8 mouse cellular contexts compared by ENCODE assay signal in the genomic region with DNA sequence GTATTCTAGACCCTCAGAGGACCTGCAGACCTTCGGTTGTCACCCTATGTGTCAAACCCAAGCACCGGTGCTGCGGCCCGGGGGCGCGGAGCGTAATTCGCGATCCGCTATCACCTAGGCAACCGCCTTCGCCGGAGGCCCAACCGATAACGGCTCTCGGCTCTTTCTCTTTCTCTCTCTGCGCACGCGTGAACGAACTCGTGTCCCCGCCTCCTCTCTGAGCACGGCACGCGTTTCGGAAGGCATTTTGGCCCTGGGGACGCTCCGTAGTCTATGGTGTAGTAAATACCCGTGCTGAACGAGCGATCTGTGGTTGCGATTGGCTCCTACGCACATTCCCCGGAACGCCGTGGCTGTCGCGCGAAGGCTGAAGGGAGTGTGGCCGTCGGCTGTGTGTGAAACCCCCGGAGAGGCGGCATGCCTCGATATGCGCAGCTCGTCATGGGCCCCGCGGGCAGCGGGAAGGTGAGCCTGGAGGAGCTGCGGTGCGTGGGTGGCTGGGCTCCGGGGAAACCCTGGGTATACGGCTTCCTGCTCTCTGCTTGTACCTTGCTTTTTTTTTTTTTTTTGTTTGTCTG. TPM values are rescaled to one million over a fixed set of nuclear protein-coding genes. Genes with fewer than 3 reads are reported as not detected.
DNase-seq lines count a peak whose midpoint lies in the region; ATAC-seq lines count a peak whose summit lies in the region.

TSS of gene Fam216a (minus strand) at position 173 of the 578 bp plus-strand sequence.

- DNase-seq in WW6 (ENCODE audit: low read depth, low spot score) = peak; percentile 97
- DNase-seq in cerebellum, postnatal 4 days (ENCODE audit: low spot score in 2 of 2) = peak; percentile 99
- peak; percentile 100 for DNase-seq in gastrocnemius, adult 18-20 months (ENCODE audit: low spot score)
- DNase-seq in left cerebral cortex, adult 18-20 months (ENCODE audit: low spot score in 2 of 2) = peak; percentile 100
- DNase-seq in right cerebral cortex, adult 18-20 months = peak; percentile 99
- peak; percentile 99 for DNase-seq in urinary bladder, postnatal 14 days (ENCODE audit: low spot score)

- H3K4me3 ChIP-seq in hindbrain, embryonic 16.5 days (ENCODE audit: low read length) = peak within 1 kb of the TSS; percentile 84
- H3K4me3 ChIP-seq in macrophage (ENCODE audit: inconsistent target) = peak within 1 kb of the TSS; percentile 80

- H3K27ac ChIP-seq in hindbrain, embryonic 16.5 days (ENCODE audit: low read depth, low read length) = peak within 1 kb of the TSS; percentile 95
- peak within 1 kb of the TSS; percentile 43 for H3K27ac ChIP-seq in macrophage

- H3K4me2 ChIP-seq in hindbrain, embryonic 16.5 days (ENCODE audit: low read length) = peak within 1 kb of the TSS; percentile 87

- no peaks in the 10 kb centered on the region for H3K27me3 ChIP-seq in hindbrain, embryonic 16.5 days (replicated peaks; ENCODE audit: control insufficient read depth, insufficient read depth, low read length)

- peaks cover 18% of the 10 kb centered on the region for H3K4me1 ChIP-seq in hindbrain, embryonic 16.5 days (ENCODE audit: control insufficient read depth, insufficient read depth, low read depth, low read length)

- H3K9me3 ChIP-seq in hindbrain, embryonic 16.5 days (ENCODE audit: control insufficient read depth, low read length) = no peaks in the 10 kb centered on the region

- peaks cover 14% of the 10 kb centered on the region for H3K79me2 ChIP-seq in macrophage (ENCODE audit: inconsistent target)

- WGBS in hindbrain, embryonic 16.5 days = under 1% methylated on average over 53 of the region's 53 CpGs
- under 1% methylated on average over 52 of the region's 53 CpGs for WGBS in macrophage (ENCODE audit: missing documents)

- H3K36me3 ChIP-seq in hindbrain, embryonic 16.5 days (ENCODE audit: control insufficient read depth, insufficient read depth, low read length) = peaks cover 17% of the 10 kb centered on the region
- peaks cover 6% of the 10 kb centered on the region; the same call in 1 of the 2 replicates for H3K36me3 ChIP-seq in macrophage (ENCODE audit: inconsistent target)

- ATAC-seq in hindbrain, embryonic 16.5 days = peak; percentile 96

- peak within 1 kb of the TSS; percentile 93 for H3K9ac ChIP-seq in hindbrain, embryonic 16.5 days (ENCODE audit: low read depth, low read length)

RNA-seq across cellular contexts. Expression of gene Fam216a, which starts in this region (rescaled TPM):
- 1 to 10 TPM; 4.5 to 5.4 TPM for total RNA-seq in gastrocnemius, adult 18-20 months (2021)
- polyA plus RNA-seq in hindbrain, embryonic 16.5 days (2015; fragmentation: Nextera tagmentation; extraction: Ambion mirVana) = 132 and 140 TPM in 2 replicates
- 10 to 100 TPM; 67.8 to 75.3 TPM for total RNA-seq in left cerebral cortex, adult 18-20 months (2021)
- 1 to 10 TPM in 18 of 26 experiments, under 1 TPM in 5, not detected in 3; 0.55 to 7.8 (median 1.9) TPM for total RNA-seq in macrophage (2018; cell fraction: chromatin; rRNA removed)
- total RNA-seq in macrophage (2018; cell fraction: cytosol; rRNA removed) = 1 to 10 TPM; 3.1 to 7.5 (median 4.5) TPM
- total RNA-seq in macrophage (2018; cell fraction: nucleus; rRNA removed) = 1 to 10 TPM in 24 of 26 experiments, under 1 TPM in 2; 0.83 to 5.4 (median 2.4) TPM
- polyA plus RNA-seq in macrophage (2018) = 3.7 to 8.8 TPM (median 5.3 TPM) in 3 replicates

Comparison
In these comparisons a context has a peak if more than half of its experiments do, and no peak if none do; other contexts are left out.
1. Peak in every context shown above with its lines: DNase-seq, ATAC-seq, H3K4me3 ChIP-seq and H3K27ac ChIP-seq.
2. RNA of gene Fam216a (total RNA-seq): 67.8 to 75.3 TPM in left cerebral cortex, adult 18-20 months; 4.5 to 5.4 TPM in gastrocnemius, adult 18-20 months; every median in the first group is over 10 times any median in the second.
3. RNA of gene Fam216a (polyA plus RNA-seq): 132 to 140 TPM in hindbrain, embryonic 16.5 days; 3.7 to 8.8 TPM in macrophage; every median in the first group is over 10 times any median in the second.